ENCODE assay signal across 8 mouse cellular contexts in genomic region chr5:106860415-106860814, GRCm38 (mm10).
DNase-seq lines count a peak whose midpoint lies in the region; ATAC-seq and TF ChIP-seq lines count a peak whose summit lies in the region.

No protein-coding gene starts in this region.

- TF ChIP-seq CTCF in layer of hippocampus, adult 2 months (conservative IDR thresholded peaks at IDR 0.05): peak; percentile 94

- H3K9ac ChIP-seq in lung, embryonic 15.5 days: no peak overlapping the region

- no peak overlapping the region for H3K4me2 ChIP-seq in lung, embryonic 15.5 days

- H3K27me3 ChIP-seq in lung, embryonic 15.5 days: no peaks in the 10 kb centered on the region

- H3K9me3 ChIP-seq in lung, embryonic 15.5 days: no peaks in the 10 kb centered on the region

- H3K36me3 ChIP-seq in lung, embryonic 15.5 days: no peaks in the 10 kb centered on the region

- H3K4me3 ChIP-seq in layer of hippocampus, adult 2 months: no peak overlapping the region
- H3K4me3 ChIP-seq in lung, embryonic 15.5 days: no peak overlapping the region

- no peaks in the 10 kb centered on the region for H3K4me1 ChIP-seq in lung, embryonic 15.5 days

- WGBS in lung, embryonic 15.5 days: 31% methylated on average over 3 of the region's 3 CpGs

- DNase-seq in CD4-positive, CD25-positive, alpha-beta regulatory T cell, adult 2 months (ENCODE audit: low read depth, low spot score): peak; percentile 83
- peak; percentile 84 for DNase-seq in NIH3T3 (ENCODE audit: low read depth)
- peak; percentile 81 to 83 for DNase-seq in cerebellum, postnatal 14 days
- peak; percentile 26 for DNase-seq in gastrocnemius, postnatal 14 days
- DNase-seq in layer of hippocampus, adult 2 months (ENCODE audit: low spot score in 2 of 2): peak; percentile 37 to 68
- DNase-seq in retina, adult 2 months (ENCODE audit: low read depth, low spot score): peak; percentile 54
- peak; percentile 45 to 52 for DNase-seq in urinary bladder, postnatal 36 days (ENCODE audit: low spot score in 2 of 2)

- intact Hi-C loops in gastrocnemius, postnatal 14 days (cut with DNase I; ENCODE audit: low total_unique reads): no loop called here

- H3K27ac ChIP-seq in layer of hippocampus, adult 2 months: no peak overlapping the region
- H3K27ac ChIP-seq in lung, embryonic 15.5 days: no peak overlapping the region

- ATAC-seq in lung, embryonic 15.5 days (ENCODE audit: borderline replicate concordance, extremely low read depth, low FRiP score, low TSS enrichment): peak; percentile 31; the same call in 1 of the 2 replicates

Comparison
In these comparisons a context has a peak if more than half of its experiments do, and no peak if none do; other contexts are left out.
1. DNase-seq: peak in every context shown above with its lines; median percentile 84 in NIH3T3; 83 in CD4-positive, CD25-positive, alpha-beta regulatory T cell, adult 2 months; 82 in cerebellum, postnatal 14 days; 54 in retina, adult 2 months; 52 in layer of hippocampus, adult 2 months; 48 in urinary bladder, postnatal 36 days; 26 in gastrocnemius, postnatal 14 days.